Mouse (Mus musculus): ENCODE measurements around the gene Mepce. TPM values are rescaled to one million over a fixed set of nuclear protein-coding genes. Genes with fewer than 3 reads are reported as not detected.
A peak's percentile ranks its signal among the peaks of the same experiment; 100 is the strongest.

Gene Mepce
- total and polyA plus RNA-seq, 3 experiments, result 58.7 to 74.2 TPM; not detected in 1

GRCm38 (mm10) chr5:137768475-137768874, 19.0 kb downstream of the Mepce start (continued):
- no peak for TF ChIP-seq POLR2A (IDR thresholded peaks at IDR 0.05; ENCODE audit: control insufficient read depth in 1 of 2, insufficient read depth in 1 of 2, low read depth in 1 of 2, low read length in 2 of 2, poor library complexity in 1 of 2)
- TF ChIP-seq TAL1 (IDR thresholded peaks at IDR 0.05; ENCODE audit: low read length), result no peak
- TF ChIP-seq RCOR1 (IDR thresholded peaks at IDR 0.05; ENCODE audit: low read depth, low read length), result no peak

DNA sequence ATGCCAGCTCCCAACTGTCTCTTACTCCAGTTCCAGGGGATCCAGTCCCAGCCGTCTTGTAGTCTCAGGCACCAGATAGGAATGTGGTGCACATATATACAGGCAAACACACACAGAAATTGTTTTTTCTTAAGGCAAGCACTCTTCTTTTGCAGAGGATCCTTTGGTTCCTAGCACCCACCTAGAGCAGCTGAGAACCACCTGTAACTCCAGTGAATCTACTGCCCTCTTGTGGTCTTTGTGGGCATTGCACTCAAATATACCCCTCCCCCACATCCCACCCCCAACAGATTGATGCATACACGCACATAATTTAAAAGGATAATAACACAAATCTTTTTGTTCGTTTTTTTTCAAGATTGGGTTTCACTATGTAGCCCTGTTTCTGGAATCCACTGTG, 21.2 kb downstream of the Mepce start:
- no peak overlapping the region for H3K9ac ChIP-seq (ENCODE audit: control insufficient read depth, low read depth, low read length, poor library complexity, severe bottlenecking)
- no peaks in the 10 kb centered on the region for H3K4me1 ChIP-seq (ENCODE audit: control insufficient read depth in 1 of 2, insufficient read depth in 2 of 2, low read length in 2 of 2)
- H3K27ac ChIP-seq (ENCODE audit: control insufficient read depth, low read depth, low read length), result no peak overlapping the region
- H3K79me2 ChIP-seq (ENCODE audit: control insufficient read depth, insufficient read depth, low read length, poor library complexity), result no peaks in the 10 kb centered on the region
- H3K27me3 ChIP-seq (ENCODE audit: control insufficient read depth in 1 of 2, insufficient read depth in 2 of 2, low read length in 2 of 2), result no peaks in the 10 kb centered on the region
- H3K36me3 ChIP-seq (ENCODE audit: control insufficient read depth in 1 of 2, insufficient read depth in 2 of 2, low read length in 2 of 2), result no peaks in the 10 kb centered on the region
- no peak overlapping the region for H3K4me3 ChIP-seq (ENCODE audit: control insufficient read depth in 1 of 2, insufficient read depth in 1 of 2, low read depth in 2 of 2, low read length in 2 of 2)
- DNase-seq (ENCODE audit: low read depth, low spot score), result peak; percentile 72
- no peaks in the 10 kb centered on the region for H3K9me3 ChIP-seq (replicated peaks; ENCODE audit: insufficient read depth, low read length)
- TF ChIP-seq NELFE (IDR thresholded peaks at IDR 0.05; ENCODE audit: low read depth, low read length) (no peak), BHLHE40 (IDR thresholded peaks at IDR 0.05; ENCODE audit: borderline replicate concordance, low read depth, low read length) (peak; percentile 49; the same call in 1 of the 2 replicates), EP300 (IDR thresholded peaks at IDR 0.05; ENCODE audit: low read depth in 1 of 2, low read length in 2 of 2) (no peak), SMC3 (IDR thresholded peaks at IDR 0.05; ENCODE audit: low read depth, low read length) (peak; percentile 72), USF2 (IDR thresholded peaks at IDR 0.05; ENCODE audit: borderline replicate concordance in 1 of 2, insufficient read depth in 1 of 2, low read depth in 1 of 2, low read length in 2 of 2) (no peak), CHD1 (IDR thresholded peaks at IDR 0.05; ENCODE audit: low read depth, low read length) (no peak), KAT2A (conservative IDR thresholded peaks at IDR 0.05; ENCODE audit: low read depth, low read length) (no peak), USF1 (IDR thresholded peaks at IDR 0.05; ENCODE audit: low read depth, low read length) (no peak), CHD2 (IDR thresholded peaks at IDR 0.05; ENCODE audit: low read length) (peak; percentile 74), ETS1 (IDR thresholded peaks at IDR 0.05; ENCODE audit: low read depth, low read length) (no peak), MYC (IDR thresholded peaks at IDR 0.05; ENCODE audit: low read depth, low read length) (no peak), UBTF (IDR thresholded peaks at IDR 0.05; ENCODE audit: borderline replicate concordance, insufficient read depth, low read depth, low read length) (no peak), TCF12 (IDR thresholded peaks at IDR 0.05; ENCODE audit: low read depth, low read length) (no peak), CTCF (IDR thresholded peaks at IDR 0.05 in 2 of 3, conservative IDR thresholded peaks at IDR 0.05 in 1 of 3; ENCODE audit: control insufficient read depth in 1 of 3, insufficient read depth in 1 of 3, low read depth in 2 of 3, low read length in 3 of 3, poor library complexity in 1 of 3, severe bottlenecking in 1 of 3) (peak; percentile 76 to 85 (median 79)), MAFK (IDR thresholded peaks at IDR 0.05; ENCODE audit: borderline replicate concordance, low read depth, low read length) (no peak), E2F4 (IDR thresholded peaks at IDR 0.05; ENCODE audit: borderline replicate concordance, low read depth, low read length) (no peak), TBP (IDR thresholded peaks at IDR 0.05; ENCODE audit: low read depth, low read length) (0 out of 2 replicates have a peak, but pooled peaks have one; percentile 35), POLR2AphosphoS5 (IDR thresholded peaks at IDR 0.05; ENCODE audit: borderline replicate concordance, low read depth, low read length) (no peak), MEF2A (IDR thresholded peaks at IDR 0.05; ENCODE audit: extremely low read depth, insufficient replicate concordance, low read depth, low read length, poor library complexity, severe bottlenecking) (no peak), RAD21 (IDR thresholded peaks at IDR 0.05; ENCODE audit: low read depth, low read length) (peak; percentile 82), POLR2A (IDR thresholded peaks at IDR 0.05; ENCODE audit: control insufficient read depth in 1 of 2, insufficient read depth in 1 of 2, low read depth in 1 of 2, low read length in 2 of 2, poor library complexity in 1 of 2) (no peak), MXI1 (IDR thresholded peaks at IDR 0.05; ENCODE audit: low read depth, low read length) (no peak), ZC3H11A (IDR thresholded peaks at IDR 0.05; ENCODE audit: low read depth, low read length) (peak; percentile 69)

Data from MEL (cell line).